Mouse (Mus musculus) heart, embryonic 14.5 days (tissue): ENCODE results near the gene Pgs1. TPM values are rescaled to one million over a fixed set of nuclear protein-coding genes. Genes with fewer than 3 reads are reported as not detected.

Experiments used
- ATAC-seq: fragments of 200-750 bp; cut with Nextera tagmentation; 2 replicates; pipeline ENCODE4 v1.8.0; 2017; ENCODE audit warnings: low read depth, moderate TSS enrichment; ENCODE audit not compliant: insufficient number of reproducible peaks, insufficient read depth, low FRiP score
- H3K27ac ChIP-seq, 2 experiments: fragments of 200-500 bp in 1 of 2; fragments of 300-500 bp in 1 of 2; sonication (generic) in 1 of 2; replicated peaks in 1 of 2; 2 replicates each; pipeline ENCODE4 v1.5.1; 2012 to 2014; ENCODE audit warnings: low read depth in 2 of 2, low read length in 2 of 2, control low read depth in 1 of 2, mild to moderate bottlenecking in 1 of 2, mixed read lengths in 1 of 2; ENCODE audit not compliant: control insufficient read depth in 1 of 2, insufficient read depth in 1 of 2
- H3K27me3 ChIP-seq: fragments of 300-500 bp; sonication (generic); 2 replicates; pipeline ENCODE4 v1.6.1; 2014; ENCODE audit warnings: mild to moderate bottlenecking, low read length, control low read depth; ENCODE audit not compliant: control insufficient read depth, insufficient read depth
- H3K36me3 ChIP-seq: fragments of 300-500 bp; sonication (generic); 2 replicates; pipeline ENCODE4 v1.6.1; 2014; ENCODE audit warnings: mild to moderate bottlenecking, control low read depth, low read length, mixed read lengths; ENCODE audit not compliant: control insufficient read depth, insufficient read depth
- H3K4me1 ChIP-seq, 2 experiments: fragments of 200-500 bp in 1 of 2; fragments of 300-500 bp in 1 of 2; sonication (generic) in 1 of 2; 2 replicates each; pipeline ENCODE4 v1.6.1; 2012 to 2014; ENCODE audit warnings: low read length in 2 of 2, control low read depth in 1 of 2, mixed read lengths in 1 of 2; ENCODE audit not compliant: control insufficient read depth in 2 of 2, insufficient read depth in 2 of 2
- H3K4me2 ChIP-seq: fragments of 300-500 bp; sonication (generic); 2 replicates; pipeline ENCODE4 v1.6.1; 2014; ENCODE audit warnings: mild to moderate bottlenecking, low read length
- H3K4me3 ChIP-seq, 2 experiments: fragments of 200-500 bp in 1 of 2; fragments of 300-500 bp in 1 of 2; sonication (generic) in 1 of 2; 2 replicates each; pipeline ENCODE4 v1.5.1; 2012 to 2014; ENCODE audit warnings: low read length in 2 of 2, mild to moderate bottlenecking in 2 of 2, control low read depth in 1 of 2, low read depth in 1 of 2, moderate library complexity in 1 of 2; ENCODE audit not compliant: control insufficient read depth in 1 of 2, insufficient read depth in 1 of 2
- H3K9ac ChIP-seq: fragments of 300-500 bp; sonication (generic); 2 replicates; pipeline ENCODE4 v1.6.1; 2014; ENCODE audit warnings: mild to moderate bottlenecking, low read length
- H3K9me3 ChIP-seq: fragments of 300-500 bp; sonication (generic); 2 replicates; pipeline ENCODE4 v1.6.1; 2016; ENCODE audit warnings: low read length, control low read depth; ENCODE audit not compliant: control insufficient read depth
- WGBS: fragments of 180-500 bp; shearing (Covaris S2); extraction: QIAGEN DNeasy Blood & Tissue Kit; methylation state at CpG from one replicate; pipeline ENCODE4 v1.1.7; 2014; 5-methylcytosine and 5-hydroxymethylcytosine counted together
- polyA plus RNA-seq: library from polyadenylated mRNA; unstranded; fragments of >200 nt; fragmentation: Nextera tagmentation; extraction: Ambion mirVana; gene quantifications from 2 replicates; pipeline ENCODE4 v1.2.1, GENCODE M21; 2014

Pgs1 gene
- polyA plus RNA-seq, 1 experiment from 2014 or later: 23.1 TPM

DNA sequence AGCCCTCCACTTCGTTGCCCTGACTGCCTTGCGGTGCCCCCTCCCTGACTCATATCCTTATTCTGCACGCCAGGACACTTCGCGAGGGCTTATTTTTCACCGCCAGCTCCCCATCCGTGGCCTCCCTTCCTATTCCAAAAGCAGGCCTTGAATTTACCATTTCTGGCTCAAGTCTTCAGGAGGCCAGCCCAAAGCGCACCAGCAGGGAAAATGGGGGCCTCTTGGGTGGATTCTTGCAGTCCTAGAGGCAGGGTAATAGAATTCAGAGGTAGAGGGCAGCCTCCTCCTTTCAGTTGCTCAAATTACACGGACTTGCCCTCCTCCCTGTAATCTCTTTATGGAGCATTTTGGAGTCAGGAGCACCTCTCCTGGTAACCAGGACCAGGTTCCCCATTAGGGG, 22.2 kb upstream of the Pgs1 start:
- peak overlapping the region; percentile 34 to 36 for H3K4me3 ChIP-seq
- peak overlapping the region; percentile 81 for H3K4me2 ChIP-seq
- H3K36me3 ChIP-seq: peaks cover 5% of the 10 kb centered on the region; the same call in 1 of the 2 replicates
- WGBS: under 1% methylated on average over 9 of the region's 9 CpGs
- peak overlapping the region; percentile 46 to 85 for H3K27ac ChIP-seq
- peak overlapping the region; percentile 58 for H3K9ac ChIP-seq
- peaks cover 47 to 61% of the 10 kb centered on the region in 2 experiments for H3K4me1 ChIP-seq
- H3K27me3 ChIP-seq: peaks cover 19% of the 10 kb centered on the region
- ATAC-seq: no peak; the same call in 1 of the 2 replicates
- no peaks in the 10 kb centered on the region for H3K9me3 ChIP-seq

DNA sequence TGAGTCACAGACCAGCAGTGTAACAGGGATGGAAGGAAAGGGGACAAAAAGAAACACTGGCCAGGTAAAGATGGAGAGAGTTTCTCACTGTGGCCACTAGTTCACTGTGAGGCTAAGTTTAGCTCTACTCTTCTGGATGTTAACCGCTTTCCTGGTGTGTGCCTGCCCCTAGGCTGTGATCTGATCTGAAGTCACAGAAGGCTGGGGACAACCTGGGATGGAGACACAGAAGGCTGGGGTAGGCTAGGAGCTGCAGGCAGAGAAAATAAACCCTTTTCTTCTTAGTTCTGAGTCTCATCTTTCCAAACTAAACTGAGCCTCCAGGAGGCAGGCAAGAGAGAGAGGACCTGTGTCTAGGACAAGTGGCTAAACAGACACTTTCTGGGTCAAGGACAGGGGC, 21.8 kb upstream of the Pgs1 start:
- no peaks in the 10 kb centered on the region for H3K9me3 ChIP-seq
- peak overlapping the region; percentile 81 for H3K4me2 ChIP-seq
- no peak for ATAC-seq
- 6% methylated on average over 1 of the region's 1 CpGs for WGBS
- no peak overlapping the region for H3K4me3 ChIP-seq
- peak overlapping the region; percentile 46 to 85 for H3K27ac ChIP-seq
- H3K36me3 ChIP-seq: peaks cover 5% of the 10 kb centered on the region; the same call in 1 of the 2 replicates
- H3K27me3 ChIP-seq: peaks cover 19% of the 10 kb centered on the region
- peaks cover 47 to 61% of the 10 kb centered on the region in 2 experiments for H3K4me1 ChIP-seq
- H3K9ac ChIP-seq: peak overlapping the region; percentile 58; the same call in 1 of the 2 replicates

DNA sequence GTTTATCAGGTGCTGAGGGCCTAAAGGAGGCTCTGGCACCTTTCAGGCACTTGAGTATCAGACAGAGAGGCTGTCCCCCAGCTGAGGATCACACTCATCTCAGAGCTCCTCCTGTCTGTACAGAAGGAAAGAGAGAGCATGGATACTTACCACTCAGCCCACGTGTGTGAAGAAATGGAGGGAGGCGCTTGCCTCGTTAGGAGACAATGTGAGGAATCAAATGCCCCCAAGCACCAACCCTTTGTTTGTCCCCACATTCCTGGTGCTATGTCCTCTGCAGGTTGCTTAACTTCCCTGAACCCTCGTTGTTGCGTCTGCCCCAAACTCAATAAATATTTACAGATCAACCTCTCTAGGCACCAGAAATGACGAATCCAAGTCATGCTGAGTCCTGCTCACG, 21.0 kb upstream of the Pgs1 start:
- Histone ChIP-seq H3K27me3 (peaks cover 19% of the 10 kb centered on the region), H3K36me3 (peaks cover 5% of the 10 kb centered on the region; the same call in 1 of the 2 replicates), H3K27ac (0 out of 4 replicates have a peak overlapping the region, but pooled peaks of 1 of the 2 experiments have one; percentile 85), H3K9ac (no peak overlapping the region), H3K4me3 (no peak overlapping the region), H3K9me3 (no peaks in the 10 kb centered on the region), H3K4me1 (peaks cover 40 to 58% of the 10 kb centered on the region in 2 experiments), H3K4me2 (peak overlapping the region; percentile 81; the same call in 1 of the 2 replicates)
- ATAC-seq: no peak
- 41% methylated on average over 7 of the region's 7 CpGs for WGBS

DNA sequence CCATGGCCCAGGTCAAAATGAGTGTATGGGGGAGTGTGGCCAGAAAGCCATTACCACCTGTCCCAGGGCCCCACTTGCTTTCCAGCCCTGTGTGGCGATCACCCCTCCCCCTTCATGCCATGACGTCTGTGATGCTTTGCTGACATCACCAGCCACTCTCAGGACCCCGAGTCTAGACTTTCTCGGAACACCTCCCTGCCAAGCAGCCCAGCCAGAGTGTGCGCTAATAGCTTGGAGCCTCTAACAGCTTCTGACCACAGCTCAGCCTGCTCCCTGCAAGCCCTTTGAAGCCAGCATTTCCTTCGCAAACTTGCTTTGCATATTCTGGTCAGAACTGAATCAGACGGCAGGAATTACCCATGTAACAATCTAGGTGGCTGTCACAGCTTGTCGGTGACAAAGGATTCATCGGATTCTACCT, 20.5 kb upstream of the Pgs1 start:
- no peak for ATAC-seq
- peaks cover 38 to 58% of the 10 kb centered on the region in 2 experiments for H3K4me1 ChIP-seq
- H3K9ac ChIP-seq: no peak overlapping the region
- H3K27me3 ChIP-seq: peaks cover 19% of the 10 kb centered on the region
- 33% methylated on average over 9 of the region's 9 CpGs for WGBS
- no peaks in the 10 kb centered on the region for H3K9me3 ChIP-seq
- peaks cover 5% of the 10 kb centered on the region; the same call in 1 of the 2 replicates for H3K36me3 ChIP-seq
- H3K4me3 ChIP-seq: no peak overlapping the region
- no peak overlapping the region for H3K4me2 ChIP-seq
- no peak overlapping the region for H3K27ac ChIP-seq

DNA sequence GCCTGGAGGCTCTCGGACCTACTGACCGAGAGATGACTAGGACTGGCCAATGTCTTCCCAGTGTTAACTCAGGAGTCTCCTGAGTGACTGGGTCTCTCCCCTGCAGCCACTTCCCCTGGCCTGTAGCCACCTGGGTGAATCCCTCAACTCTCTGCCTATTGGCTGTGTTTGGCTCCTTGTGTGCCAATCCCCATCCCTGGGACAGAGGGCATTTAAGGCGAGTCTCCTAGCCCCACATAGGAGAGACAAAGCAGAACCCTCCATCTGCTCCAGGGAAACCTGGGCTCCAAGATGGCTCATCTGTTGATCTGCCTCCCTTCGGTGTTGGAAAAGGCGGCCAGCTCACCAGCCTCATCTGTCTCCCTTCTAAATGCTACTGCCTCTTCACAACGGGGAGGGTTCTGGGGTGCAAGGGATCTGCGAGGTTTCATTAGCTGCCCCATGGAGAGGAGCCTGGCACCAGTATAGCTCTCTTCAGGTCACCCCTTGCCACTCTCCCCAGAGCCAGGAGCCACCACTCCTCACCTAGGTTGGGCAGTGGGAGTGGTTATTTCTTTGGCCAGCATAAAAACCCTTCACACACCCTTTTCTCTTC, 19.5 kb upstream of the Pgs1 start:
- H3K9ac ChIP-seq: no peak overlapping the region
- peaks cover 5% of the 10 kb centered on the region; the same call in 1 of the 2 replicates for H3K36me3 ChIP-seq
- H3K9me3 ChIP-seq: no peaks in the 10 kb centered on the region
- 69% methylated on average over 7 of the region's 7 CpGs for WGBS
- peaks cover 19% of the 10 kb centered on the region for H3K27me3 ChIP-seq
- ATAC-seq: no peak
- peak overlapping the region; percentile 97 for H3K4me2 ChIP-seq
- H3K4me3 ChIP-seq: peak overlapping the region in 1 of 2 experiments; percentile 76; a peak in 2 of 4 replicates
- H3K27ac ChIP-seq: no peak overlapping the region
- H3K4me1 ChIP-seq: peaks cover 38 to 58% of the 10 kb centered on the region in 2 experiments

DNA sequence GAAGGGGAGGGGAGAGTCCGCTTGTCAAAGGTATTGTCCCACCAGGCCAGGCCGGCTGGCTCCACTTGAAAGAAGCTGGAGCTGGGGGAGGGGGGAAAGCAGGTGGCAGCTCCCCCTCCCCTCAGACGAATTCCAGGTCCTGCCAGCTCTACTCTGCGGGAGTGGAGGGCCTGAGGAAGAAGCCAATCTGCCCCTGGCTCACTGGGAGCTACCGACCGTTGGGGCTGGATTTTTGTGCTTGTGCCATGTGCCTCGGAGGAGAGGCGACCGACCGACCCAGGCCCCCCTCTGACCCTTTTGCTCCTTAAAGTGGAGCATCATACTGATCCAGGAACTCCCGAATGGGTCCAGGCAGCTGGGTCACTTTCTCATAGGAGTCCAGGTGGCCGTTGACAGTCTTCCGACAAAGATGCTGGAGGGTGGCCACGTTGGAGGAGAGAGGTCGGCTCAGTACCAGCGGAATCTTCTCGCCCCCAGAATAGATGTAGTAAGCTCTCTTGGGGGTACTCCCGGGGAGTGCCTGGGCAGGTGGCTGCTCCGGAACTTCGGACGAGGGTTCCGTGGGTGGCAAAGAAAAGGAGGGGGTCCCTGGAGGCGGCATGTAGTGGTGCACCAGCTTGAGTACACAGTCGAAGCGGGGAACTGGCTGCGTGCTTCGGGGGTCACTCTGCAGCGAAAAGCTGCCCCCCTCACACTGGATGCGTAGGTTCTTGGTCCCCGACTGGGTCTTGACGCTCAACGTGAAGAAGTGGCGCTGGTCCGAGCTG, 18.7 kb upstream of the Pgs1 start:
- peak overlapping the region; percentile 97 for H3K4me2 ChIP-seq
- H3K27ac ChIP-seq: no peak overlapping the region
- H3K9me3 ChIP-seq: no peaks in the 10 kb centered on the region
- WGBS: 17% methylated on average over 34 of the region's 34 CpGs
- H3K9ac ChIP-seq: peak overlapping the region; percentile 84
- no peak for ATAC-seq
- peaks cover 19% of the 10 kb centered on the region for H3K27me3 ChIP-seq
- peak overlapping the region; percentile 75 to 76 for H3K4me3 ChIP-seq
- H3K36me3 ChIP-seq: peaks cover 5% of the 10 kb centered on the region; the same call in 1 of the 2 replicates
- peaks cover 31 to 51% of the 10 kb centered on the region in 2 experiments for H3K4me1 ChIP-seq

DNA sequence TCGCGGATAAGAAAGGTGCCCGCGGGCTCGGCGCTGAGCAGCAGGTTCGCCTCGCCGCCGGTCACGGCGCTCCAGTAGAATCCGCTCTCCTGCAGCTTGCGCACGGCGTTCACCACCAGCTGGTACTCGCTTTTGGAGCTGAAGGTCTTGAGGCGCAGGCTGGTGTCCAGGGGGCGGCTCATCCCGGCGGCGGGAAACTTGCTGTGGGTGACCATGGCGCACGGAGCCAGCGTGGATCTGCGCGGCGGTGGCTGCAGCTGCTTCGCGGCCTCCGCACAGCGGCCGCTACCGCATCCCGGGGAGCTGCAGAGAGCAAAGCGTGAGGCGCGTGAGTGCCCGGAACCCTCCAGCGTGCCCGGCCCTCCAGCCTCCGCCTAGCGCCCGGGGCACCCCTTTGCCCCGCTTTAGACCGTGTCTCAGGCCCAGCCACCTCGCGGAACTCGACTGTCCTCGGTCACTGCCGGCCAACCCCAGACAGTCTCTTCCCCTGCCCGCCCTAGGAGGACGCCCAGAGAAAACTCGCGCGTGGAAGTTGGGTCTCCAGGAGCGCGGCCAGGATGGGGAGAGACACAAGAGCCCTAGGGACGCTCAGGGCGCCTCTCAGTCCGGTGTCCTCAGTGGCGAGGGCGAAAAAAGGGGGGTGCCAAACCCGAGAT, 17.9 kb upstream of the Pgs1 start:
- peak overlapping the region; percentile 97 for H3K4me2 ChIP-seq
- under 1% methylated on average over 64 of the region's 64 CpGs for WGBS
- peaks cover 19% of the 10 kb centered on the region for H3K27me3 ChIP-seq
- peak overlapping the region; percentile 86 to 87; a peak in 3 of 4 replicates for H3K27ac ChIP-seq
- H3K4me3 ChIP-seq: peak overlapping the region; percentile 75 to 76
- ATAC-seq: no peak
- peak overlapping the region; percentile 84 for H3K9ac ChIP-seq
- H3K9me3 ChIP-seq: no peaks in the 10 kb centered on the region
- H3K4me1 ChIP-seq: peaks cover 25 to 44% of the 10 kb centered on the region in 2 experiments
- H3K36me3 ChIP-seq: peaks cover 5% of the 10 kb centered on the region; the same call in 1 of the 2 replicates
